Mouse (Mus musculus) cerebellum, adult 2 months (tissue): ENCODE measurements at regions not wholly inside any gene's neighbourhood (a gene's known extent, or its start where the extent isn't known, plus 50 kb on each side); places are given as distances from the start of the nearest gene placed in this dataset.

ENCODE experiments used
- CTCF ChIP-seq: fragments of 200-500 bp; IDR thresholded peaks from 2 replicates; pipeline ENCODE4 v1.5.1; 2011; ENCODE audit warnings: low read depth, mild to moderate bottlenecking, control low read depth, low read length, moderate library complexity, borderline replicate concordance; ENCODE audit not compliant: insufficient read depth
- POLR2A ChIP-seq: fragments of 200-500 bp; IDR thresholded peaks from 2 replicates; pipeline ENCODE4 v1.6.1; 2011; ENCODE audit warnings: low read length, control low read depth, borderline replicate concordance; ENCODE audit not compliant: insufficient read depth

GRCm38 (mm10) chr3:143252008-143252407 lies 370.2 kb upstream of the Pkn2 start:
- TF ChIP-seq CTCF = no peak
- TF ChIP-seq POLR2A = no peak
